Mouse (Mus musculus): ENCODE results near the gene Ccdc13.

Ccdc13 gene

DNA sequence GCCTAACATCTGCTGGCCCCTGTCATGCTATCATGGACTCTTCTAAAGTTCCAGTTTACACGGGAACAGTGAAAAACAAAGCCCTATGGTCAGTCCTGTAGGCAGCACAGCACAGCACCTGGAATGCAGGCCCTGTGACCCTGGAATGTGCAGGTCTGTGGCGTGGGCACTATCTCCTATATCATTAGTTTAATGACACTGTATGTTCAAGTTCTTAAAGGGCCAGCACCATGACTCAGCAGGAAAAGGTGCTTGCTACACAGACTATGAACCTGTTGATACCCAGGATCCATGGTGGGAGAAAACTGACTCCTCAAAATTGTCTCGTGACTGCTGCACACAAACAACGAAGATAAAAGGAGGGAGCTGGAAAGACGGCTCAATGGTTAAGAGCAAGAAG is 8.6 kb upstream of the Ccdc13 start:
- in situ Hi-C loops (cut with MboI, MseI), result no loop called here

DNA sequence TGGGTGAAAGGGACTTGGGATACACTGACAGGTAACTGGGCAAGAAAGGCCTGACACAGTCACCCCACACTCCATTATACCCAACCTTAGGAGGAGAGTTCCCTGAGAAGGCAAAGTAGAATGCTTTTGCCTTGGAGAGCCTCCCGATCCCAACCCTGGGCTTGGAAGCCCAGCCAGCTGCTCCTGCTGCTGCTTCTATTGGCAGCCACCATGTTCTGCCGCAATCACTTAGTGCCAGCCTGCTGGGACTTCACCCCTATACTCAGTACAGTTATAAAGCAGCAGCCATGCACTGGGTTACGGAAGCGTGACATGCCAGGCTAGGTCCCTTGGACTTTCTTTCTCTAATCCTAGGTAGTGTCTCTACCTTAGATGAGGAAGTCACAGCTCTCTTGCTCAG is 7.9 kb upstream of the Ccdc13 start:
- in situ Hi-C loops (cut with MboI, MseI), result no loop called here

DNA sequence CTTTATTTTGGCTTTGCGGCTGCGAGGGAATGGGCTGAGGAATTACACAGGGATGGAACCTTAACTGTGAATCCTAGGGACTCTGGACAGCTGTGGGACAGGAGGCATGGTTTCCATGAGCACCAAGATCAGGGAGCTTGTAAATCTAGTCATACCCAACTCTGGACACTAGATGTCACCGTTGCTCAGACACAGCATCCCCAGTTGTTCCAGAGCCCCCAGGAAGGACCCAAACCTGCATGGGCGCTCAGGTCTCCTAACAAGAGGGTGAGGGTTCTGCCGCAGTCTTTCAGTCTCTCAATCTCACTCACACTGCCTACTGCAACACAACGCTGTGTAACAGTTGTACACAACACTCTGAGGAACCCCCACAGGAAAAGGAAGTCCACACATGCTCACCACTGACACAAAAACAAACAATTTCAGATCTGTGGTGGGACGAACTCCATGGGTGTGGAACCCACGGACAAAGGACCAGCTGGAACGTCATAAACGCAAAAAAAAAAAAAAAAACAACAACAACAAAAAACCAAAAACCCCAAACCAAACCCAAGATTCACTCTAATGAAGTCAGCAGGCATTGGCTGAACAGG is 7.4 kb upstream of the Ccdc13 start:
- in situ Hi-C loops (cut with MboI, MseI), result no loop called here

DNA sequence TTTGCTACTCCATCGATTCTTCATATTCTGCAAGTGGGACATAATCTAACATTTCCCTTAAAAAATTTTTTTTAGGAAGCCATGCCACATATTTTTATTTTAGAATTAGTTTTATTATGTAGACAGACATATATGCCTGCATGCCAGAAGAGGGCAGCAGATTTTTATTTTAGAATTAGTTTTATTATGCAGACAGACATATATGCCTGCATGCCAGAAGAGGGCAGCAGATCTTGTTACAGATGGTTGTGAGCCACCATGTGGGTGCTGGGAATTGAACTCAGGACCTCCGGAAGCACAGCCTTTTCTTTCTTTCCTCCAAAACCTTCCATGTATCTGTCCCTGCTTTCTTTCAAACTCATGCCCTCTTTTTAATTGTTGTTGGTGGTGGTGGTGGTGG is 3.7 kb upstream of the Ccdc13 start:
- in situ Hi-C loops (cut with MboI, MseI), result no loop called here

DNA sequence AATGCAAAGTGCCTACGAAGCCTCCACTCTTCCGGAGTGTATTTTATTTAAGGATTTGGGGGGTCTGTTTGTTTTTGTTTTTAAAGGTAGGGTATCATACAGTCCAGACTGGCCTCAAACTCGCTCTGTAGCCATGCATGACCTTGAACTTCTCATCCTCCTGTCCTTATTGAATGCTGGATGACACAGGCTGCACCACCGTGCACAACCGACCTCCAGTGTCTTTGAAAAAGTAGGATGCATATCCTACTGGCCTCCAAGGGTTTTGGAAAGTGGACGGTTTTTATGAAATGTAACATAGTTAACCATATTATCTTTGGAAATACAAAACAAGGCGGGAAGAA is 333 bp upstream of the Ccdc13 start:
- in situ Hi-C loops (cut with MboI, MseI), result no loop called here

DNA sequence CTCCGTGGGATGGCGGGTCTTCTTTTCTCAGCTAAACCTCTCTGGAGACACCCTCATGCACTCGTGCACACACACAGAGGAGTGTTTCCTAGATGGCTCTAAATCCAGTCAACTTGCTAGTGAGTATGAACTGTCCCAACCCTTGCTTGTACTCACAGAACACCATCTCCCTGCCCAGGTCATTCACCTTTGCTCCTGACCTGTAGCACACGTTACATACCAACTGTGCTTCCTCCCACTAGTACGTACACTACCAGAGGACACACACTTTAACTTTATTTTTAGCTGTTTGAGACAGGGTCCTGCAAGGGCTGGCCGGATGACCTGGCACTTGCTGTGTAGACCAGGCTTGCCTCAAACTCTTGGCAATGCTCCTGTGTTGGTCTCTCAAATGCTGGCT is 1.3 kb downstream of the Ccdc13 start:
- in situ Hi-C loops (cut with MboI, MseI), result no loop called here

DNA sequence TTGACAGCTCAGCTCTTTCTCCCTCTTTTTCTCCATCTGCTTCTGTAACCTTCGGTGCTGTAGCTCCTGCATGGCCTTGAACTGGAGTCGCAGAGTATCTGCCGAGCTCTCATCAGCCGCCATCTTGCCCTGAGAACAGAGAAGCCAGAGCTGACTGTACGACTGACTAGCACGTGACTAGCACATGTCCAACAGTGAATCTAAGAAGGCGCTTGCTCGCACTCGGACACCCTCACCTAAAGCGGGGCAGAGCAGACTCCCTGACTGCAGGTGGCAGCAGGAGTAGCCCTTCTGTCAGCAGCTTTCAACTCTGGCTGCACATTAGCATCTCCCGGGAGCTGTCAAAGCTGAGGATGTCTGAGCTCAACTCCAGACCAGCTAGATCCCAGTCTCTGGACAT is 5.4 kb downstream of the Ccdc13 start:
- in situ Hi-C loops (cut with MboI, MseI), result loop anchor here in 1 of 2 experiments (5.0 kb wide), 1 partner anchor 138 kb away; no protein-coding TSS in a partner anchor

DNA sequence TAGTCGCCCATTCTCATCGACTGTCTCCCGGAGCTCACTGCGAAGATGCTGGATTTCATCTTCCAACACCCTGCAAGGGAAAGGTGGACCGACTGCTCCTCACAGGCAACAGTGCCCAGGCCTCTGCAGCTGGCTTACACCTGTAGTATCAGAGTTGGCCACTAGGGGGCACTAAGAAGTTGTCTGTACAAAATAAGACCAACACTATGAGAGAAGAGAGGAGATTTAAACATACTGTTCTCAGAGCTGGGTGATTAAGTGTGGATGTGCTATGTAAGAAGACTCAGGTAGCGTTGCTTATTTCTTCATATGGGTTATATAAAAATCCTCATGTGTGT is 8.3 kb downstream of the Ccdc13 start:
- in situ Hi-C loops (cut with MboI, MseI), result loop anchor here in 1 of 2 experiments (5.0 kb wide), 1 partner anchor 141 kb away; no protein-coding TSS in a partner anchor

DNA sequence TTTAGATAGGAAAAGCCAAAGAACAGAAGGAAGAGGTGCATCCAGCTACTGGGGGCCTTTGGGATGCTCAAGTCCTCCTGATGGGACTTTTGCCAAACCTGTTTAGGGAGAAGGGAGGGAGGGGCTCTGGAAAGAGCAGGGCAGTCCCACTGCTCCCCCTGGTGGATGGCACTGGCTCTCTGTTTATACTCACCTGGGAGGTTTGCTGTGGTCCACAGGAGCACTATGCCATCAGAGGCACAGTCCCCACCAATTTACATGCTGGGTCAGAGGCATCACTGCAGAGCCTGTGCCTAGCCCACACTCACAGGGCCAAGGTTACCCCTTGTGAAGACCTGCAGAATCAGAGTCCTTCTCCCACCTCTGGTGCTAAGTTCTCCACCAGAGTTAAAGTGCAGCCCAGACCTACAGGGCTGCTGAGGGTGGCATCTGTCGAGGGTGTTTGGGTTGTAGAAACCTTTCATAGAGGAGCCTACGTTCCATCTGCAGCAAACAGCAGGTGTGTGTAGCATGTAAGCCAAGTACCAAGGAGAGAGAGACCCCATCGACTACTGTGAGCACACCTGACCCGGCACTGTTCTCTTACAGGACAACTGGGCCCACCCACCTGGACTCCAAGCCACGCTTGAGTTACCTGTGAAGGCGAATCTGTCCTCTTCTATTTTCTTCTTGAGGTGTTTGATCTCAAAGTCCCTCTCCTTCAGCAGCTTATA is 8.9 kb downstream of the Ccdc13 start:
- in situ Hi-C loops (cut with MboI, MseI), result loop anchor here in 1 of 2 experiments (5.0 kb wide), 1 partner anchor 142 kb away; no protein-coding TSS in a partner anchor

DNA sequence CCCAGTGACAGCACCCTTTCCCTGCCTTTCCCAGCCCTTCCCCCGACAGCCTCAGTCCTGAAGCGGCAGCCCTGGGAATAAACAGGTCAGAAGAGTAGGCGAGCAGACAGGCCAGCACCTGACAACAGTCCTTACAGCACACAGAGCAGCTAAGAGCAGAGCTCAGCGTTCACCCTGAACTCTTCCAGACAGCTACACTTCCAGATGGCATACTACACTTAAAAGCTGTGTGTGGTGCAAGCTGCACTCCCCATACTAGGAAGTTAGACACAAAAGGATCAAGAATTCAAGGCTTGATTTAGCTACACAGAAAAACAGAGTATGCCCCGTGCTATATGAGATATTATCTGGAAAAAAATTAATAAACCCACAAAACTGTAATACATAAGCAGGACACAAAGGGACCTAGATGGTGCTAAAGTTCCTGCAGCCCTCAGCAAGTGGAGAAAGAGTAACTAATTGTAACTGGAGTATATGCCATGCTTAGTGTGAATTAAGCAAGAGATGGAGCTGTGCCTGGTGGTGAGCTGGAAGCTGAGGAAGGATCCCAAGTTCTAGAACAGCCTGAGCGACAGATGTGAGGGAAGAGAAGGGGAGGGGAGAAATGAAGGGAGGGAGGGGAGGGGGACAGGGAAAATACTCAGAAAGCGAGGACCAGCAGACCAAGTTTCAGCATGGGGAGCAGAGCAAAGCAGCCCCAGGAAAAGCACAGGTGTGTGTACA is 9.8 kb downstream of the Ccdc13 start:
- in situ Hi-C loops (cut with MboI, MseI), result no loop called here

DNA sequence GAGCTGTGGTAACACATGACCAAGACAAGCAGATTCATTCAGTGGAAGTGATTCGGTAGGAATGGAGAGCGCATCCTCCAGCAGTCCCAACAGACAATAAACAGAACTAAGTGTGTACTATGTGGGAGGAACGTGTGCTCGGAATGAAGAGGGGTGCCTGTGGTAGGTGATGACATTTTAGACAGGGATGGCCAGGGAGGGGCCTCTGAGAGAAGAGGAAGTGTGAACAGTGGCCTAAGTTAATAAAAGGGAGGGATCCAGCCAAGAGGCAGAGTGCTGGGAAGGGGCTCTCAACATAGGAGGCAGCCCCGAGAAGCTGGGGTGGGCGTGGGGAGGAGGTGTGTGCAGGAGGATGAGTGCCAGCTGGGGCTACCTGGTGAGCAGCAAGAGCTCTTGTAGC is 10.9 kb downstream of the Ccdc13 start:
- in situ Hi-C loops (cut with MboI, MseI), result no loop called here

DNA sequence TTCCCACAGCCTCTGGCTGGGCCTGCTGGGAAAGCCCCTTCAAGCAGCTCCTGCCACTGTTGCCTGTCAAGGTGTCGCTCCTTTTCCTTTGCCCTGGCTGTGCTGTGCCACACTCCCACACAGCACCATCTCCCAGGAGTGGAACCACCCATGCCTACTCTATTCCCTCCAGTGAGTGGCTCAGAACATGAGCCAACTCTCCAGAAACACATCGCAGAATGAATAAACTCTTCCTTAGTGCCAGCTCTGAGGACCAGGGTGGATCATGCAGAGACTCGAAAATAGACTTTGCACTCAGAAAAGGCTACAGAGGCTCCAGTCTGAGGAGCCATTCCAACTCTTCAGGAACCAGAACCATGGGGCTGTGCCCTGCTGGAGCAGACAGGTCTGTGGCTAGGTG is 12.9 kb downstream of the Ccdc13 start:
- in situ Hi-C loops (cut with MboI, MseI), result no loop called here

DNA sequence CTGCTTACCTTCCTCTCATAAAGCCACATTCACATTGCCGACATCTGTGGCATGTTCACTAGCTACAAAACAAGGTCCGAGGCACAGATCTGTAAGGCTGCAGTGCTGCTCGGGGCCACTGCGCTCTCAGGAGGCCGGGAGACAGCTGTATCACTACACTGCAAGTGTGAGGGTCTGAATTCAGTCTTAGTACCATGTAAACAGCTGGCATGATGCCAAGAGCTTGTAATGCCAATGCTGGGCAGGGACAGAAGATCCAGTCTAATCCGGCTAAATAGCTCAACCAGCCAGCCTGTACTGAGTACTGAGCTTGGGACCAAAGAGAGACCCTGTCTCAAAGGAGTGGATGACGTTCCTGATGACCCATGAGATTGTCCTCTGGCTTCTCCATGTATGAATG is 15.3 kb downstream of the Ccdc13 start:
- in situ Hi-C loops (cut with MboI, MseI), result loop anchor here in 1 of 2 experiments (5.0 kb wide), 1 partner anchor 42 kb away; no protein-coding TSS in a partner anchor

DNA sequence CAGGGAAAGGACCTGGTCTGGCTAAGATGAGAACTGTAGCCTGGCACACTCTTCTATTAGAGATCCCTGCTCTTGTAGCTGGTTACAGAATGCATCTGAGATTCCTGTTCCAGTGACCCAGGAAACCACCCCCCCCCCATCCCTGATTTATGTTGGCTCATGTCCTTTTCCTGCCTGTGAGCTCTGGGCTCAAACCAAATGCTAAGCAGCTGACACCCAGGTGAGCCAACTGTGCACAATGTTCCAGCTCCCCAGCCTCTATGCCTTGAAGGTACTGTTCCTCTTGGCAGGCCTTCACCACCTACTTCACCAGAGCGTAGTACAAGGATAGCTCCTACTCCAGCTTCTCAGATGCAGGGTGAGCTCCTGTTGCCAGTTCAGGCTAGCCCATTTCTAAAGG is 16.2 kb downstream of the Ccdc13 start:
- in situ Hi-C loops (cut with MboI, MseI), result loop anchor here in 1 of 2 experiments (5.0 kb wide), 1 partner anchor 41 kb away; no protein-coding TSS in a partner anchor

DNA sequence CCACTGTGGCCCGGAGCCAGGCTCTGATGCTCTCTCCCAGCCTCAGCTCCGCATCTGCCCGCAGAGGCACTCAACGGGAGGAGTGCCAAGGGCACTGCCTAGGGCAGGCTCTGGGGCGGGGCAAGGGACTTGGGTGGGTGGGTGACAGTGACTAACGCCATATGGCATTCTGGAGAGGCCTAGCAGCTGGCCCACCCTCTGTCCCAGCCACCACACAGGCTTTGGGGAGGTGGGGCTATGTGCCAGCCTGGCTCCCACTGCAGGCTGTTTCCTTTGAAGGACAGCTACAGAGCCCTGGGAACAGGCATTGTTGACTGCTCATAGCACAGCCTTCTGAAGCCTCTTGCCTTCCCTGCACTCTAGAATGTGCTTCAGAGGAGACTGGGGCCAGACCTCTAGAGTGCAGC is 16.7 kb downstream of the Ccdc13 start:
- in situ Hi-C loops (cut with MboI, MseI), result loop anchor here in 1 of 2 experiments (5.0 kb wide), 1 partner anchor 40 kb away; no protein-coding TSS in a partner anchor

DNA sequence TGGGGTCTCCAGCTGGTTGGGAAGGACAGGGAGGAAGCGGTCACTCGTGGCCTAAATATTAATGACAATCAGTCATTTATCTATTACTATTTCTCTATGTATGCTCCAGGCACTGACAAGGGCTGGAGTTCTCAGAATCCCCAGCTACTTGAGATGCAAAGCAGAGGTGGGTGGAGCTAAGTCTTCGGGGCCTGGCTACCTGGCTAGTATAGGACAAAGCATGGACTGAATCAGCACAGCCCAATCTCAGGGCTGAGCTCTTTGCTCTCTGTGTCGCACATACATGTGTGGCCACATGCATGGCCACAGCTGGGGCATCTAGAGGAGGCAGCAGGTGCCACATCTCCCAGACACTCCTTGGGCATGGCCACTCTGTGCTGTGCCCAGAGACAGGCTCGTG is 18.5 kb downstream of the Ccdc13 start:
- in situ Hi-C loops (cut with MboI, MseI), result loop anchor here in 1 of 2 experiments (5.0 kb wide), 1 partner anchor 38 kb away; no protein-coding TSS in a partner anchor

DNA sequence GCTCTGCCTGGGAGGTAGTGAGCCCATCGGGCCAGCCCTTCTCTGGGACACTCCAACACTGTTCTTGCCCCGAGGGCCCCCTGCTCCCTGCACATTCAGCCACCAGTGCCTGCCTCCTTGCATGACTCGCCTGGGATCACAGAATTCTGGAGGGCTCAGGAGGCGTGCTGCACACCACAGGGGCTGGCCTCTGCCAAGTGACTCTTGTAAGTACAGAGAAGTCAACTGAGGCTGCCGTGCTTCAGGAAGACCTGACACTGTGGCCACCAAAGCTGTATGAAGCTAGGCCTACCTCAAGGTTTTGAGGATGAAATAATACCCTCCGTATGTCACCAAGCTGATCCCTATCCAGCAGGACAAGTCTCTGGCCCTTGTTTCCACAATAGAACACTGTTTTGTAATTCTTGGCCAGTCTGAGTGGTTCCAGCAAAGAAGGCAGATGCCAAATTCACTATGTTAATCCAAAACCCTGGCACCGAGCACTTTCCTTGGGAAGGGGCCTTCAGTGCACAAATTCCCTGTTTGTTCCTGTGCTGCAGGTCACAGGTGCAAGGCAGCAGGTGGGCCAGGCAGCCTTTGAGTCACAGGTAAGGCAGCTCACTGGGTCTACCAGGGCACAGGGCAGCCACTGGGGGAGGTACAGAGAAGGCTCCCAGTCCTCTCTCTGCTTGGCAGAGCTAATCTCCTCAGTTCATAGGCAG is 19.3 kb downstream of the Ccdc13 start:
- in situ Hi-C loops (cut with MboI, MseI), result loop anchor here in 1 of 2 experiments (5.0 kb wide), 1 partner anchor 38 kb away; no protein-coding TSS in a partner anchor

DNA sequence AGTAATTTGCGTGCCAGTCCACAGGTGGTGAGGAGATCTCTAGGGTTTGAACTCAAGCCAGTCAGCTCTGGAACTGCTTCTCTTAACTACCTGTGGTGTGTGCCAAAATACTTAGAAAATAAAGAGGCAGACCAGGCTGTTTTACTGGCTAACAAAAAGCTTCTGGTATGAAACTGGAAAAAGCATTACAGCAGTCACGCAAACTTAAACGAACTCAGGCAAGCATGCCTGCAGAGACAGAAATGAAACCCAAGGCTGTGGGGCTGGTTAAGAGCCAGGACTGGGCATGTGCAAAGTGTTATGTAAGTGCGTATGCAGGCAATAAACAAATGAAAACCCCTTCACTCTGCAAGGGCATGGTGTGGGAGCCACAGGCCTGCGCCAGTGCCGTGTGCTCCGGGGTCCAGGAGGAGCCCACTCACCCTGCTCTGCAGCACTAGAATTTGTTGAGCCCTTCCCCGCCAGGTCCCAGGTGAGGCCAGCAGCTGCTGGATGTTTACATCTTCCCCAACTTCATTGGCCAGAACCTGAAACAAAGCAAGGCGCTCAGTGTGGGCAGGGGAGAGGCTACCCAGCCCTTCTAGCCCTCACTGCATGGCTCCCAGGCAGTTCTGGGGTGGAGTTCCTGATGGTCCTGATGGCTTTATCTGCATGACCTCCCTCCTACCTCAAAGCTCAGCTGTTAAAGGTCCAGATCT is 20.0 kb downstream of the Ccdc13 start:
- in situ Hi-C loops (cut with MboI, MseI), result no loop called here

DNA sequence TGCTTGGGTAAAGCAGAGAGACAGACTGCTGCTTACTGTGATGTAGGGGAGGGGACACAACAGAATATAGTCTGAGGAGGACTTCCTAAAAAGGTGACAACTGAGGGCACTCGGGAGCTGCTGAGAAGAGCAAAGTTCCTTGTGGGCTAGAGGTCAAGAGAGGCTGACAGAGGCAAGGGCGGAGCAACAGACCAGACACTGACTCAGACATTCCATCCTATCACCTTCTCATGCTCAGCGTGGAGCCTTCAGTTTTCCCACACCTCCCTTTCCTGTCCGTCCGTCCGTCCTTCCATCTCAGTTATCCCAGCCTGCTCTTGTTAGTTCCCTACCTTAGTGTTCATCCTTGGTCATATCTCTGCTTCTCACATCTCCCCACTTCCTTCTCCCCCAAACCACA is 24.1 kb downstream of the Ccdc13 start:
- in situ Hi-C loops (cut with MboI, MseI), result no loop called here

DNA sequence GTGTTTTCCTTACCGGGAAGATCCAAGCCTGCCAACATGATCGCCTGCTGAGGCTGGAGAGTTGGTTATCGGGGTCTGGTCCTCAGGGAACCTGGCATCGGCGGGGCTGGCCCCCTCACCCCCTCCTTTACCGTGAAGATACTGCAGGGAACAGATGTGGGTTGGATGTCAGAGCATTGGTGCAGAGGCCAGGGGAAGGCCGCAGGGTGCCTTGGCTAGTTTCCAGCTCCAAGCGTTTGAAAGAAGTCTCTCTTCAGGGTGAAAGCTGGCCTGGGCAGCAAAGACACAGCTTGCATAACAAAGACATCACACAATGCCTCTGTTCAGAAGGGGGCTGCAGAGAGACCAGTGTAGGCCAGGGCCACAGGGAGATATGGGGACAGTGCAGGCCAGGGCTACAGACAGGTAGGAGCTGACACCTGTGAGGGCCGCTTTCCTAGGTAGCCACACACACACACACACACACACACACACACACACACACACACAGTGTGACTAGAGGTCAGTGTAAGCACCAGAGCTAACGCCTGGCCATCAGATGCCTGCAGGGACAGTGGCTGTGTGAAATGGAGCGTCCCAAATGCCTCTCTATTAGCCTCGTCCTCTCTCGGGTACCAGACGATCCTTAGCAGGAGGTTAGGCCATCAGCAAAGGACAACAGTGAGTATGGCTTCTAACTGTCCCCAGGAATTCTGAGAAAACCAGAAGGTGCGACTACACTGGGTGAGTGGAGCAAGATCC is 29.0 kb downstream of the Ccdc13 start:
- in situ Hi-C loops (cut with MboI, MseI), result no loop called here

DNA sequence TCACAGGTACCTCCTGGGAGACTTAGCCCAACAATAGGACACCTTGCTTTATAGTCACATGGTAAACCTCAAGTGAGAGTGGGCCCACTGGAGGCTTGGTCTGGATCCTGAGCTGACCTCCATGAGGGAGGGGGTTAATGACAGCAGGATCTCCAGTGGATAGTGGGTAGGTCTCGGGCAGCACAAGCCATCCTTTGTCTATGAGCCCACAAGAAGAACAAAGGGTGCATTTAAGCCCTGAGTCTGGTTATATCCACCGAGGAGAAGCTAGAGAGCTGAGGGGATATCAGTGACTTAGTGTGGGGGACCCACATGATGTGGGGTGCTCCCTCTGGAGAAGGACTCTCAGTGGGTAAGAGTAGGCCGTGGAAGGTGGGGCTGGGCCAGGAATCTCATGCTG is 30.8 kb downstream of the Ccdc13 start:
- in situ Hi-C loops (cut with MboI, MseI), result no loop called here
